Mouse (Mus musculus) ovary, postnatal 14 days (tissue): ENCODE measurements around the gene Doc2a.

ENCODE experiments used
- DNase-seq: peaks from one replicate; pipeline ENCODE4 v3.0.0; 2022; ENCODE audit warnings: low spot score

Doc2a gene

DNA sequence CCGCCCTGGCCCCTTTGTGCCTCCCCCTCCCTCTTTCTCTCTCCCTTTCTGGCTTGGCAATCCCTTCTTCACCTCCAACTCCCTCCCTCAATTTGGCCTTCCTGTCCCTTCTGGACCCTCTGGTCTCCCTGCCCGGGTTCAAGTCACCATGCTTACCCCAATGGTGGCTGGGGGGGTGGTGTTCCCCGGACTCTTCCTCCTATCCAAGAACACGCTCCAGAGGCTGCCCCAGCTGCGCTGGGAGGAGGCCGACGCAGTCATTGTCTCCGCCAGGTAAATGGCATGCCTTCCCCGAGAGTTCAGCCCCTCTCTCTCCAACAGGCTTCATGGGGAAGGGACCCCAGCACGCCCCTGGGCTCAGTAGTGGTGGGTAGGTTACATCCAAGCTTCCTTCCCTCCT, 23.3 kb upstream of the Doc2a start:
- no peak for DNase-seq

DNA sequence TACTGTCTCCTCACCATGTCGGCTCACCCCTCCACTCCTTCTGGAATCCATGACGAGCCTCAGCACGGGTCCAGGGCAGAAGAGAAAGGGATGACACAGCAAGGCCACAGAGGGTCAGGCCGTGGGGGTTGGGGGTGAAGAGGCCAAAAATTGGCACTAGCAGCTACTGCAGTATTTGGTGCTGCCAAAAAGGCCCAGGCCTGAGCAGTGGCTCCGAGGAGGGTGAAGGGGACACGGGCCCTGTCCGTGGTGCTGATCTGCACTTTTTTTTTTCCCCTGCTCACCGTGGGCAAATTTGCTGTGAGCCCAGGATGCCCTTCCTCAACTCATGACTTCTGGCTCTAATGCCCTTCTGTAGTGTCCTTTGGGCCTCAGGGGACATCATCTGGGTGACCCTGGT, 21.8 kb upstream of the Doc2a start:
- DNase-seq, result no peak

DNA sequence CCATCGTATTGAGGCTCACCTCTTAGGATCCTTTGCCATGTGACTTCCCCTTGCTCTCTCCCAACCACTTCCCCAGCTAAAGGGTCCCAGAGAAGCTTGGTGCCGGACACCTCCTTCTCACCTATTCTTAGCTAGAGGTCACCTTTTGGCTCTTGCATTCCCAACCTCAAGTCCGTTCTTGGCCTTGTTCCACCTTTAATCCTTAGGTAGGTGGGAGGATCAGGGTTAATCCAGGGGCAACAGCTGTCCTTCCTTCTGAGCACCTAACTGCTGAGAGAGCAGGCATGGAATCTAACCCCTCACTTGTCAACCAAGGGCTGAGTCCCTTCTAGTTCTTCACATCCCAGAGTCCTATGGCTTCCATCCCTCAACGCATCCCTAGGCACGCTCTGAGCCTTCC, 21.3 kb upstream of the Doc2a start:
- no peak for DNase-seq

DNA sequence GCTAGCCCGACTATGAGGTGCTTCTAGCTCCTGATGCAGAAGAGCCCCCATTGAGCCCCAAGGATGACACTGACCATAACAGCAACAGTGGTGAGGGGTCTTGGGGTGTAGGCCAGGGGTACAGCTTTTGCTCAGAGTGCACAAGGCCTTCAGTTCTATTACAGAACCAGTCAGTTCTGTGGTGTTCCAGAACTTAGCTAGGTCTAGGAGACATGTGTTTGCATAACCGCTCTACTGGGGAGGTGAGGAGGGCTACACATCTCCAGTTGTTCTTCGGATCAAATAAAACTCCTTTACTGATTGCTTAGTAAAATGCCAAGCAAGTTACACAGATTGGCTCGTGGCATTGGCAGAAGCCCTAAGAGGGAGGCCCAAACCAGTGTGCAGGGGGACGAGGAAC, 15.7 kb upstream of the Doc2a start, which contains the start of gene 4930451I11Rik:
TSS of gene 4930451I11Rik (minus strand) at position 101 of the 400 bp plus-strand sequence.
- DNase-seq, result no peak

DNA sequence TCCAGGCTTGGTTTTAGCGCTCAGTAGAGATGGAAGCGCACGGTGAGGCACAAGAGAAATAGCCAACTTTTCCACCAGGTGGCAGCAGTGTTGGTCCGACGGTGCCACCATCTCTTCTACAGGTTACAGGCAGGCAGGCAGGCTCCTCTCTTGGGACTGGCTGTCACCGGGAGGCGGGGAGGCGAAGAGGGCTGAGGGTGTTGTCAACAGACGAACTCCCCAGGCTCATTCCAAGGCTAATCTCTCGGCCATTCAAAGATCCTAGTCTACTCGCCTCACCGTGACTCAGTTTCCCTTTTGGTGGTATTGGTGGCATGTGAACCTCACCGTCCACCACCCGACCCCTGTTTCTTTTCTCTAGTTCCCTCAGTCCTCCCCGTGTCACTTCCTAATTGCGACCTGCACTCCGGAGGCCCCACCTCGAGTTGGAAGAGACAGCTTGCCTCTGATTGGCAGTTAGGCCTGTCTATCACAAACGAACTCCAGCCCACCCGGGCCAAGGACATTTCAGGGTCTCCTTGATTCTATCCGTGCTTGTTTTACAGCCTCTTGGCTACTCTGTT, 15.1 kb upstream of the Doc2a start:
- DNase-seq, result peak; percentile 64

DNA sequence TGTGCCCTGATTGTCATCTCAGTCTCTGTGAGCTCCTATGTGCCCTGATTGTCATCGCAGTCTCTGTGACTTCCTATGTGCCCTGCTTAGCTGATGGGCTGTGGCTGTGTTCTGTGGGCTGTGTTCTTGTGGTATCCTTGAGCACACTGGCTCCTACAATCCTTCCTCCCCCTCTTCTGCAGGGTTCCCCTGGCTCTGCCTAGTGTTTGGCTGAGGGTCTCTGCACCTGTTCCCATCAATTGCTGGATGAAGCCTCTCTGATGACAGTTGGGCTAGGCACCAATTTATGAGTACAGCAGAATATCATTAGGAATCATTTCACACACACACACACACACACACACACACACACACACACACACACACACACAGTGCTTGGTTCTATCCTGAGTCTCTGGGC, 13.9 kb upstream of the Doc2a start:
- DNase-seq, result no peak

DNA sequence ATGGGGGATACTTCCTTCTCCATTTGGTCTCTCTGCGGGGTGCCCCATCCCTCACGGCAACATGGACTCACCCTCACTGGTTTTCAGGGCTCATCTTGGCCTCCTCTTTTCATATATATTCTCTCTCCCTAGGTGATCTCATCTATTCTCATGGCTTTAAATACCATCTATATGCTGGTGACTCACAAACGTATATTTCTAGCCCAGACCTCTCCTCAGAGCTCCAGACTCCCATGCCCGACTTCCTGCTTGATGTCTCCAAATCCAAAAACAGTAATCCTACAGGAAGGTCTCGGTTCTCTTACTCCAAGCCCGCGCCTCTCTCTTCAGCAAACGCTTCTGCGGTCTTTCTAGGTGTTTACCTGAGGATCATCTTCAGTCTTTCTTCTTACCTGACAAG, 3.9 kb upstream of the Doc2a start:
- no peak for DNase-seq

DNA sequence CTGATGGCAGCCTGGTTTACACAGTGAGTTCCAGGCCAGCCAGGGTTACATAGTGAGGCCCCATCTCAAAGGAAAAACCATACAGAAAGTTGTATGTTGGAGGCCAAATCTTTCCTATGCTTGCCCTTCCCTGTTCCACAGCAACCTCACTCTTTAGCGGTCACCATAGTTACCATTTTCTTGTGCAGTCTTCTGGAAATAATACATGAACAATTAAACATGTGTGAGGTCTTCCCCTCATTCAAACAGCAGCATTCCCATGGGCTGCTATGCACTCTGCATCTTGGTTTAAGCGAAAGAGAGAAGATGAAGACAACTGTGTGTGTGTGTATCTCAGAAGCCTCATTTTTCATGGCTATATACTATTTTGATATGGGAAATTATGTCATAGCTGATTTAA, 1.7 kb upstream of the Doc2a start:
- DNase-seq, result no peak

DNA sequence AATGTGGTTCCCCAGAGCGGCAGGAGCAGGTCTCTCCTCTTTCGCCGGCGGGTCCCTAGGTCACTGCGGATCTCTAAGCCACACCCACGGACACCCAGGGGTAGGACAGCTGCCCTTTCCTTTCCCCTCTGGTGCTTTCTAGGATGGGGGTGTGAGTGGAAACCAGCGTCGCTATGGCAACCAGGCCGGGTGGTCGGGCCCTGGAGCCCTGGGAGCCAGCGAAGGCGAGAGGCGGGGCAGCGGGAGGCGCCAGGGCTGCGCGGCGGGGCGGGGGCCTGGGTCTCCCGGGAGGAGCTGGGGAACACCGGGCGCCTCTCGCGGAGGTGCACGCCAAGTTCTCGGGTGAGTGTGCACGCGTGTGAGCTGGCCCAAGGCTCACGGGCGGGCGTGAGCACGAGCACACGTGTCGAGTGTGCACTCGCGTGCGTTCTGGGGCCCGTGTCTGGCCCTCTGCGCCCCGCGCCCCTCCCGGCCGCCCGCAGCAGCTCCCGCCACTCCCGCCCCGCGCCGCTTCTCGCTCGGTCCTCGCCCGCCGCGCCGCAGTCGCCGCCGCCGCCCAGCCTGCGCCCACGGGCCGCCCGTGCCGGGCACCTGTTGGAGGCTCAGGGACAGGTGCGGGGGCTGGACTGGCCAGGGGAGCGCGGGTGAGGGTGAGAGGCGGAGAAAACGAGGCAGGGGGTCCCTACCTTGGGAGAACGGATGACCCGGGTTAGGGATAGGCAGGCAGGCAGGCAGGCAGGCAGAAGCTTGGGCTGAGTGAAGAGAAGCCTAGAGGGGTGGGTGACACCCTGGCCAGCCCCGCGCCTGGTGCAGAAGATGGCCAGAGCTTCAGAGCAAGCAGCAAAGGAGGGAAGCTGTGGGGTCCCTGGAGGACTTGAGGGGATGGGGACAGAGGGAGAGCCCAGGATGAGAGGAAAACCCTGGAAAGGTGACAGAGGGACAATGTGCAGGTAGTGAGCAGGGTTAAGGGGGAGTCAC, 494 bp downstream of the Doc2a start:
- DNase-seq, result no peak

DNA sequence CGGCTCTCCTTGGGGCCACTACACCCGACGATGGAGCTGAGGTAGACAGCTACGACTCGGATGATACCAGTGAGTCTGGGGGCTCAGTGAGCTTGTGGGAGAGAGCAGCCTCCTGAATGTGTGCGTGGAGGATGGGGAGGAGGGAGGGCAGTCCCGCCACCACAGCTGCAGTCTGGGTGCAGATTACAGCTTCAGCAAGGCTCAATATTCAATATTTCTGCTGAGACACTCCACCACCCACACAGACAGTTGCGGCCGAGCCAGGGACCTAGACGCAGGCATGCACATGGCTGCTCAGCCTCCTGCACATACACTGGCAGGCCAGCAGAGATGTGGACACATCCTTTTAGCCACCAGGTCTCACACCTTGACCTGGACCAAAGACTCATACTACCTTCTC, 1.6 kb downstream of the Doc2a start:
- no peak for DNase-seq

DNA sequence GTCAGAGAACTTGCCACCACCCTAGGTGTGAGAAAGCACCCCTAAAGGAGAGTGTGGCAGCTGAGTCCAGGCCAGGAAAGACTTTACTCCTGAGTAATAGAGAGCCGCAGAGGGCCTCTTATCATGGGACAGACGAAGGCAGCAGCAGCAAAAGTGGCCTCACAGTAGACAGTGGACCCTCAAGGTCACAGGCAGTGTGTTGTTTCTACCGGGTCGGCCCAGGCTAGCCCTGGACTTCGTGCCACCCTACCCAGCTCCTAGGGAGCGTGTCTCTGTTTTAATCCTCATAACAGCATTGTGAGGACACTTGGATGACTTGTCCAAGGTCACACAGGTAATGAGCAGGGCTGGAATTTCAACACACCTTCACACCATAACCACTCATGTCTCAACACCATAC, 2.9 kb downstream of the Doc2a start:
- no peak for DNase-seq

DNA sequence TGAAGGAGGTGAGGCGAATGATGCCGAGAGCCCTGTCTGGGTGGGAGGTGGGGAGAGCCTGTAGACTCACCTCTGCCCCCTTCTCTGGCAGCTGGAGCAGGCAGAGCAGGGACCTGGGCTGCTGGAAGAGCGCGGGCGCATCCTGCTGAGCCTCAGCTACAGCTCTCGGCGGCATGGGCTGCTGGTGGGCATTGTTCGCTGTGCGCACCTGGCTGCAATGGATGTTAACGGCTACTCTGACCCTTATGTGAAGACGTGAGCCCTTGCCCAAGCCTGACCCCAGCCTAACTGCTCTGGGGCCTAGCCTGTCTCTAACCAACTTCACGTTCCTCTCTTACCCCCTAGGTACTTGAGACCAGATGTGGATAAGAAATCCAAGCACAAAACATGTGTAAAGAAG, 4.0 kb downstream of the Doc2a start:
- DNase-seq, result no peak

DNA sequence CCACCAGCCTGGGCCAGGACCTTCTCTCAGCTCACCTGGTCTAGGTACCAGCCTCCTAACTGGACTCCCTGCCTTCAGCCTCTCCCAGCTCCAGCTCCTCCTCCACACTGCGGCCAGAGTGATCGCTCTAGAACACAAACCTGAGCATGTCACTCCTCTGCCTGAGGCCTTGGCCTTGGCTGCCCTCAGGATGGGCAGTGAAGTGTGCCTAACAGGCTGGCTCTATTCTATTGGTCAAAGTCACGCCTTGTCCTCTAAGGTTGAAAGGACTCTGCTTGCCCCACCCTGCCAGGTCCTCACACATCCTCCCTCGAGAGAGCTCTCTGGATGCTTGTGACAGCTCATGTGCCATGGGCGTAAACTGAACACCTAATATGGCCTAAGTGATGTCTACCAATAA, 6.2 kb downstream of the Doc2a start:
- DNase-seq, result no peak

DNA sequence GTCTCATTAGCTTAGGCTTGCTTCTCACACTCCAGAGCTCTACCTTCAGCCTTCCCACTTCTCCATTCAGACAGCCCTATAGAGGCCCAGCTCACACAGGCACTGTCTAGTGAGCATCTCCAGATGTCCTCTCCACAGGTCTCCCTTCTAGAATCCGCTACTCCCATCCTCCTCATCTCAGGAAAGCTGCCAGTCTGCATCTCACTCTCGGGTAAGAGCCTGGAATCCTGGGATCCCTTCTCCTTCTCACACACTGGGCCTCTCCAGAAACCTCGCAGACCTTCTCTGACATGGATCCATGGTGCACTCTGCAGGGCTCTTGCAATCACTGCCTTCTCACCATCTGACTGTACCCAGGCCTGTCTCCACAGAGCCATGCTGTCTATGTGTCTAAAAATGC, 8.4 kb downstream of the Doc2a start:
- DNase-seq, result no peak

DNA sequence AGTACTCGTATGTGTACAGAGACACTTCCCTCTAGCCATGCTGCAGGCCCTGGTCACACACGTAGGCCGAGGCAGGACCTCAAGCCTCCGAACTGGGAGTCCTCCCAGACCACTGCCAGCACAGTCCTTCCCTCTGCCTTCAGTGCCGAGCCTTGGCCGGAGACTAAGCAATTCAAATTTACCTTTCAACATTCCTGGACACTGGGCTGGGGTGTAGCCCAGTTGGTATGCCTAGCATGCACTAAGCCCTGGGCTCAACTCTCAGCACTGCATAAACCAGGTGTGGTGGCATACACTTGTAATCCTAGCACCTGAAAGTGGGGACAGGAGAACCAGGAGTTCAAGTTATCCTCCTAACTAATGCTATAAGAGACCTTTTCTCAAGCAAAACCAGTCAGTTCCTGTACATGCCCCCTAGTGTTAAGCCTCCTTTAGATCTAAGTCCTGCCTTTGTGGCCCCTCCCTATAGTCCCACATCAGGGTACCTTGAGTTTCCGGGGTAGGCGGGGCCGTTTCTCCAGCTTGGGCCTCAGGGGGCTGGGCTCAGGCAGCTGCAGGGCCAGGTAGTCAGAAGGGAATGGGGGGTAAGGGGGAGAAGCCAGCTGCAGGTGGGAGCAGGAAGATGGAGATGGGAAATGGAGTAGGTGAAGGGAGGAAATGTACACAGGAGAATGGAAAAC, 9.7 kb downstream of the Doc2a start:
- DNase-seq, result no peak

DNA sequence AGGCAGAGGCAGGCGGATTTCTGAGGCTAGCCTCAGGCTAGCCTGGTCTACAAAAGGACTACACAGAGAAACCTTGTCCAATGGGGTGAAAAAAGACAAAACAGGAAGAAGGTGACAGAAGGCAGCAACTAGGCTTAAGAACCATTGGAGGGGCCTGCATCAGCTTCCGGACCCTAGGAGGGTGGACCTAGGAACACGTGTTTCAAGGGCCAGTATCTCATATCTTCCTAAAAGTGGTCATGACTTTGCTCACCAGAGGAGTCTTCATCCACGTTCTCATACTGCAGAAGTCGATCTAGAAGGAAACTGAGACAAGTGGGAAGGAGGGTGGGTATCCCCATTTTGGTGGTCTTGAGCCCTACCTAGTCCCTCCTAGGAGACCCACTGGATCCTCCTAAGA, 13.8 kb downstream of the Doc2a start:
- no peak for DNase-seq

DNA sequence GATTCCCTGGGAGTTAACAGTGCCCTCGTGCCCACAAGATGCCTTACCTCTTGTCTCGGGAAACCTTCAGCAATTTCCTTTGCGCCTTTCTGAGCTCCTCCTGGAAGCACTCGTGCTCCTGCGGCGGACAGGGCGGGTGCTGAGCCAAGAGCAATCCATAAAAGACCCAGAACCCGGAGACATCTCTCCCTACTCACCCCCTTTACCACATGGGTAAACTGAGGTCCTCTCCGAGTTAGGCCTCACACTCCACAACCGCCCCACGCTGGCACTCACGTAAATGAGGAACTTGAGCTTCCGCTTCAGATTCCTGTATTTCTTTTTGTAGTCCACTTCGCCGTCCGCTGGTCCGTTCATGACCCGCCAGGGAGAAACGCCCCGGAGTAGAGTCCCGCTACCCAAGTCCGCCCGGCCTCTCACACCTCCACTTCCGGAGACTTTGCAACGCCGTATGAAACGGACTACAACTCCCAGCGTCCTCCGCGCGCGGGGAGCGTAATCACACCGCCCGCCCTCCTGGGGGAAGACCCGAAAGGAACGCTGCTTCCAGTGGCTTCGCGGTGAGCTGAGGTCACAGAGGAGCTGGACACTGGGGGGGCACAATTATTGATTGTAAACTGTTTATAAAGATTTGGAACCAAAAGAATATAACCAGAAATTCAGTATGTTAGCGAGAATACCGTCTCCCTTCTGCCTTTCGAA, 14.4 kb downstream of the Doc2a start, which contains the start of gene Hirip3:
TSS of gene Hirip3 (plus strand) at position 544 of the 702 bp plus-strand sequence.
- peak; percentile 91 for DNase-seq

DNA sequence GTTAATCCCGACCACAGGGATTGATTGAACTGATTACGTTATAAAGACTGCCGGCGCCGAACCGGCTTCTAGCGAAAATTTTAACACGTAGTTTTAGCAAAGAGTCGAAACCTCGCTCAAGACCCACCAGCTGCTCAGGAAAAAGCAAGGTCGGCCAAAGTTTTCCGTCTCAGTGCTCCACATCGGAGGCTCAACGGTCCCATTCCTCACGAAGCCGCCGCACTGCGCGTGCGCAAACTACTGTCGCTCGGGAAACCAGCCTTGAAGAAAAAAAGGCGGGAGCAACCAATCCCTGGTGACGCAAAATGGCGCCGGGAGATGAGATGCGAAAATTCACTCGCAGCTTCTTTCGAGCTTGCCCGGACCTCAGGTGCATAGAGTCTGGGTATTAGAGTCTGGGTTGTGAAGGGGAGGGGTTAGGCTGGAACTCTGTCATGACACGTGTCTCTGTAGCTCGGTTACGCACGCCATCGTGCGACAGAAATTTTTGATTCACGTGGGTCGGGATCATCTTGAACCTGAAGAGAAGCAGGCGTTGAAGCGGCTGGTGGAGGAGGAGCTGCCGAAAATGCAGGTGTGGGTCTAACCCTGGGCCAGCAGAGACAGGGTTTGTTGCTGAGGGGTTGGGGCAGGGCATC, 15.1 kb downstream of the Doc2a start, which contains the start of gene Ino80e:
TSS of gene Ino80e (minus strand) at position 231 of the 638 bp plus-strand sequence.
- peak; percentile 91 for DNase-seq

DNA sequence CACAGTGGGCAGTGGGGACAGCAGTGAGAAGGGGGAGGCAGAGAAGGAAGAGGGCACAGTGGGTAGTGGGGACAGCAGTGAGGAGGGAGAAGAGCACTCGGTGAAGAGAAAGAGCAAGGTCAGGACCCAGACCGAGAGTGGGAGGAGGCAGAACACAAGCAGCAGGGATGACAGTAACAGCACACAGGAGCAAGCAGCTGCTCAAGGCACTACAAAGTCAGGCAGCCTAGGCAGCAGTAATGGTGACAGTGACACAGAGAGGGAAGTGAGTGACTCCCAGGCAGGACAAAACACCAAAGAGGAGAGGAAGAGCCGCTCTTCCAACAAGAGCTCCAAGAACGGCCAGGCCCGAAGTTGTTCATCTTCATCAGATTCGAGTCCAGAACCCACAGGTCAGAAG, 16.6 kb downstream of the Doc2a start:
- no peak for DNase-seq

DNA sequence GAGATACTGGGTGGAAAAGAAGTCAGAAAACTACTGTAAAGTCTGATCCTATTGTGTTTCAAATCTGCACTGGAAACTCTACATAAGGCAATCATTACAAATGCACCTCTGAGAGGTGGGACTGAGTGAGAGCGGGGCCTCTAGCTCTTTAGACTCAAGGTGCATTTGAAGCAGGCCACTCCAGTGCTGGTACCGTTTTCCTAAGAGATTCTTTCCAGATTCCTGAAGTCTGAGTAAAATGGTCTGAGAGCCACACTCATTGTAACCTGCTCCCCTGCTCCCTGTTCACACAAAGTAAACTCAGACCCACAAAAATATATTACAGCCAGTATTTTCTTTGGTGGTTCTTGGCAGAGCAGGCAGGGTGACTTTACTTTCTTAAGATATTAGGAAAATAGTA, 20.3 kb downstream of the Doc2a start:
- no peak for DNase-seq

DNA sequence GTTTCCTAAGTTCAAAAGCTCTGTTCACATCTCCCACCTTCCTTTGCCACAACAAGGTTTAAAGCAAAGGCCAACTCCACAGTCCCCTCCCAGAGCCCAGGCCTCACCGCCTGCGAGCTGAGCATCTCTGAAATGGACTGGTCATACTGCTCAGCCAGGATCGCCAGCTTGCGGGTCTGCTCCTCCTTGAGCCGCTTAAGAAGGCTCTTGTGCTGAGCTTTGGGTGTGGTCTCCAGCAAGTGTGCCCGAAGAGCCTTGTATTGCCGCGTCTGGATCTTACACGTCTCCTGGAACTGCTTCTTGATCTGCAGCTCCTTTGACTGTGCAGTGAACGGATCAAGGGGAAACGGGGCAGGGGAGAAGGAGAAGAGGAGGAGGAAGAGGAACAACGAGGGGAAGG, 20.8 kb downstream of the Doc2a start:
- DNase-seq, result no peak
